Mouse (Mus musculus): ENCODE data around the gene Fam3a. TPM values are rescaled to one million over a fixed set of nuclear protein-coding genes. Genes with fewer than 3 reads are reported as not detected.
"Not testable (repeated sequence)": the region's sequence is repeated elsewhere in the genome, so short reads cannot be mapped to it uniquely, and the experiment has no call there.

Gene Fam3a
- polyA plus RNA-seq, 1 experiment from 2014 or later = 25.3 TPM

- H3K27me3 ChIP-seq (replicated peaks) = no peaks in the 10 kb centered on the region
- 0 out of 2 replicates have a peak, but pooled peaks cover 5% of the 10 kb centered on the region for H3K4me1 ChIP-seq
- no peak overlapping the region for H3K27ac ChIP-seq (replicated peaks)
- ATAC-seq (ENCODE audit: extremely low read depth, insufficient number of reproducible peaks, low FRiP score, low TSS enrichment) = no peak
- no peak overlapping the region for H3K4me2 ChIP-seq
- H3K9ac ChIP-seq = no peak overlapping the region
- H3K9me3 ChIP-seq = no peaks in the 10 kb centered on the region
- H3K4me3 ChIP-seq = no peak overlapping the region
- peaks cover 24% of the 10 kb centered on the region; the same call in 1 of the 2 replicates for H3K36me3 ChIP-seq
Observed at GRCm38 (mm10) chrX:74388153-74388552, 4.9 kb downstream of the Fam3a start.

GRCm38 (mm10) chrX:74384451-74384850 lies 8.6 kb downstream of the Fam3a start:
- ATAC-seq (ENCODE audit: extremely low read depth, insufficient number of reproducible peaks, low FRiP score, low TSS enrichment) = no peak
- WGBS = 71% methylated on average over 2 of the region's 2 CpGs
- no peak overlapping the region for H3K27ac ChIP-seq (replicated peaks)
- H3K27me3 ChIP-seq (replicated peaks) = no peaks in the 10 kb centered on the region
- H3K4me3 ChIP-seq = no peak overlapping the region
- no peak overlapping the region for H3K9ac ChIP-seq
- H3K9me3 ChIP-seq = no peaks in the 10 kb centered on the region
- no peak overlapping the region for H3K4me2 ChIP-seq
- H3K4me1 ChIP-seq = no peaks in the 10 kb centered on the region
- H3K36me3 ChIP-seq = peaks cover 24% of the 10 kb centered on the region; the same call in 1 of the 2 replicates

- Histone ChIP-seq H3K4me2 (peak within 1 kb of the TSS; percentile 74), H3K27me3 (replicated peaks) (no peaks in the 10 kb centered on the region), H3K9me3 (no peaks in the 10 kb centered on the region), H3K9ac (peak within 1 kb of the TSS; percentile 80), H3K27ac (replicated peaks) (no peak within 1 kb of the TSS), H3K4me1 (peaks cover 9% of the 10 kb centered on the region; the same call in 1 of the 2 replicates), H3K36me3 (peaks cover 9% of the 10 kb centered on the region; the same call in 1 of the 2 replicates), H3K4me3 (peak within 1 kb of the TSS; percentile 59)
- WGBS = 14% methylated on average over 32 of the region's 32 CpGs
- peak; percentile 88 for ATAC-seq (ENCODE audit: extremely low read depth, insufficient number of reproducible peaks, low FRiP score, low TSS enrichment)
Observed at GRCm38 (mm10) chrX:74372888-74373549, 20.1 kb downstream of the Fam3a start, which contains the start of the genes Ubl4a and Slc10a3. TSS of gene Ubl4a (minus strand) at chrX:74373218. TSS of gene Slc10a3 (minus strand) at chrX:74373349.

- peak overlapping the region; percentile 90 for H3K9ac ChIP-seq
- H3K36me3 ChIP-seq = peaks cover 23% of the 10 kb centered on the region
- H3K4me1 ChIP-seq = peaks cover 18% of the 10 kb centered on the region
- peak overlapping the region; percentile 71 for H3K4me3 ChIP-seq
- H3K27ac ChIP-seq (replicated peaks) = peak overlapping the region; percentile 79
- WGBS = 10% methylated on average over 42 of the region's 49 CpGs
- H3K9me3 ChIP-seq = no peaks in the 10 kb centered on the region
- peak overlapping the region; percentile 75 for H3K4me2 ChIP-seq
- ATAC-seq (ENCODE audit: extremely low read depth, insufficient number of reproducible peaks, low FRiP score, low TSS enrichment) = peak; percentile 48
- H3K27me3 ChIP-seq (replicated peaks) = no peaks in the 10 kb centered on the region
Observed at GRCm38 (mm10) chrX:74368209-74368909, 24.7 kb downstream of the Fam3a start.

GRCm38 (mm10) chrX:74367512-74367911 lies 25.6 kb downstream of the Fam3a start:
- 54% methylated on average over 10 of the region's 10 CpGs for WGBS
- H3K4me3 ChIP-seq = peak overlapping the region; percentile 71
- peak overlapping the region; percentile 90 for H3K9ac ChIP-seq
- peaks cover 23% of the 10 kb centered on the region for H3K36me3 ChIP-seq
- no peaks in the 10 kb centered on the region for H3K9me3 ChIP-seq
- H3K27ac ChIP-seq (replicated peaks) = peak overlapping the region; percentile 79; the same call in 1 of the 2 replicates
- no peaks in the 10 kb centered on the region for H3K27me3 ChIP-seq (replicated peaks)
- H3K4me2 ChIP-seq = peak overlapping the region; percentile 75
- H3K4me1 ChIP-seq = peaks cover 16% of the 10 kb centered on the region
- ATAC-seq (ENCODE audit: extremely low read depth, insufficient number of reproducible peaks, low FRiP score, low TSS enrichment) = no peak

GRCm38 (mm10) chrX:74359171-74359570 lies 33.9 kb downstream of the Fam3a start:
- ATAC-seq (ENCODE audit: extremely low read depth, insufficient number of reproducible peaks, low FRiP score, low TSS enrichment) = no peak
- H3K9ac ChIP-seq = no peak overlapping the region
- WGBS = 41% methylated on average over 11 of the region's 11 CpGs

GRCm38 (mm10) chrX:74357069-74357468 lies 36.0 kb downstream of the Fam3a start:
- not testable (repeated sequence) for H3K27ac ChIP-seq (replicated peaks); H3K4me2 ChIP-seq; H3K9ac ChIP-seq; H3K36me3 ChIP-seq; ATAC-seq (ENCODE audit: extremely low read depth, insufficient number of reproducible peaks, low FRiP score, low TSS enrichment); H3K9me3 ChIP-seq; H3K4me1 ChIP-seq; H3K4me3 ChIP-seq; H3K27me3 ChIP-seq (replicated peaks)
- WGBS = 83% methylated on average over 3 of the region's 3 CpGs

More at GRCm38 (mm10) chrX:74359171-74359570, 33.9 kb downstream of the Fam3a start:
- no peaks in the 10 kb centered on the region for H3K36me3 ChIP-seq
- H3K27ac ChIP-seq (replicated peaks) = no peak overlapping the region
- H3K4me2 ChIP-seq = no peak overlapping the region
- H3K4me1 ChIP-seq = no peaks in the 10 kb centered on the region
- H3K4me3 ChIP-seq = no peak overlapping the region
- H3K27me3 ChIP-seq (replicated peaks) = no peaks in the 10 kb centered on the region; the same call in 1 of the 2 replicates
- no peaks in the 10 kb centered on the region for H3K9me3 ChIP-seq

- Histone ChIP-seq H3K4me1 (no peaks in the 10 kb centered on the region), H3K9ac (peak within 1 kb of the TSS; percentile 84), H3K9me3 (no peaks in the 10 kb centered on the region), H3K27me3 (replicated peaks) (no peaks in the 10 kb centered on the region), H3K4me3 (peak within 1 kb of the TSS; percentile 59), H3K36me3 (no peaks in the 10 kb centered on the region), H3K27ac (replicated peaks) (peak within 1 kb of the TSS; percentile 56), H3K4me2 (peak within 1 kb of the TSS; percentile 71)
- WGBS = 10% methylated on average over 6 of the region's 22 CpGs
- peak; percentile 37; the same call in 1 of the 2 replicates for ATAC-seq (ENCODE audit: extremely low read depth, insufficient number of reproducible peaks, low FRiP score, low TSS enrichment)
Observed at GRCm38 (mm10) chrX:74353467-74353770, 39.7 kb downstream of the Fam3a start, which contains the start of gene Lage3. TSS of gene Lage3 (minus strand) at chrX:74353618.

GRCm38 (mm10) chrX:74352645-74353466 lies 40.2 kb downstream of the Fam3a start:
- 18% methylated on average over 13 of the region's 13 CpGs for WGBS
- Histone ChIP-seq H3K27ac (replicated peaks) (peak overlapping the region; percentile 56), H3K27me3 (replicated peaks) (no peaks in the 10 kb centered on the region), H3K9ac (peak overlapping the region; percentile 84), H3K4me1 (no peaks in the 10 kb centered on the region), H3K4me3 (peak overlapping the region; percentile 59), H3K9me3 (no peaks in the 10 kb centered on the region), H3K4me2 (peak overlapping the region; percentile 71), H3K36me3 (no peaks in the 10 kb centered on the region)
- peak; percentile 14; the same call in 1 of the 2 replicates for ATAC-seq (ENCODE audit: extremely low read depth, insufficient number of reproducible peaks, low FRiP score, low TSS enrichment)
